Mouse (Mus musculus) liver, embryonic 15.5 days (tissue): Measurements from ENCODE around the gene Hoxd9. TPM values are rescaled to one million over a fixed set of nuclear protein-coding genes. Genes with fewer than 3 reads are reported as not detected.

Experiments
- microRNA counts: library from miRNA; unstranded; fragments of <30 nt; microRNA quantifications from one replicate; lab custom pipeline; 2016
- microRNA-seq: library from miRNA; unstranded; fragments of <30 nt; microRNA quantifications from one replicate; pipeline ENCODE4, GENCODE M21; 2016
- polyA plus RNA-seq: library from polyadenylated mRNA; unstranded; fragments of >200 nt; fragmentation: Nextera tagmentation; extraction: Ambion mirVana; gene quantifications from 2 replicates; pipeline ENCODE4 v1.2.1, GENCODE M21; 2015

Hoxd9 gene
- polyA plus RNA-seq, 1 experiment from 2014 or later, result not detected

MicroRNAs encoded within 50 kb of the gene (microRNA counts, 519-probe panel; counts per million panel counts)
- microRNA mmu-miR-10b (lab: Ali Mortazavi, UCI), result not detected

Small RNA genes within 50 kb of the gene (microRNA-seq; reads per million reads assigned to microRNA genes)
- gene Gm44463 (not detected), gene Mir10b (874 reads per million, percentile 75 among the genes with 10 or more reads in this experiment)

Other genes with a start within 250 kb of the Hoxd9 start
- gene Lnpk, start 118.3 kb upstream of the Hoxd9 start, polyA plus RNA-seq, result 15.1 and 17.3 TPM in 2 replicates
- gene Evx2, start 38.2 kb upstream of the Hoxd9 start, polyA plus RNA-seq, result not detected in 2 replicates
- not detected in 2 replicates for gene Hoxd13, start 29.4 kb upstream of the Hoxd9 start, polyA plus RNA-seq
- not detected in 2 replicates for gene Hoxd12, start 22.7 kb upstream of the Hoxd9 start, polyA plus RNA-seq
- not detected in 2 replicates for gene Hoxd11, start 18.2 kb upstream of the Hoxd9 start, polyA plus RNA-seq
- gene Hoxd10, start 5.8 kb upstream of the Hoxd9 start, polyA plus RNA-seq, result not detected in 2 replicates
- gene Hoxd8, start 6.9 kb downstream of the Hoxd9 start, polyA plus RNA-seq, result 0.05 TPM in 2 replicates
- 0.03 TPM in 1 of 2 replicates, not detected in the other for gene Hoxd3, start 14.2 kb downstream of the Hoxd9 start, polyA plus RNA-seq
- not detected in 2 replicates for gene Hoxd4, start 14.2 kb downstream of the Hoxd9 start, polyA plus RNA-seq
- not detected in 2 replicates for gene Gm28230, start 29.0 kb downstream of the Hoxd9 start, polyA plus RNA-seq
- 0.05 TPM in 1 of 2 replicates, not detected in the other for gene Hoxd1, start 65.3 kb downstream of the Hoxd9 start, polyA plus RNA-seq
- gene Mtx2, start 128.1 kb downstream of the Hoxd9 start, polyA plus RNA-seq, result 47.1 and 55.3 TPM in 2 replicates